Mouse (Mus musculus) lung, adult 2 months (tissue): ENCODE results near the gene Jpt2.

ENCODE experiments used
- CTCF ChIP-seq: fragments of 200-500 bp; IDR thresholded peaks from 2 replicates; pipeline ENCODE4 v1.5.1; 2011; ENCODE audit warnings: mild to moderate bottlenecking, low read length, control low read depth; ENCODE audit not compliant: insufficient read depth
- POLR2A ChIP-seq: fragments of 200-500 bp; IDR thresholded peaks from 2 replicates; pipeline ENCODE4 v1.6.1; 2011; ENCODE audit warnings: low read depth, mild to moderate bottlenecking, control low read depth, low read length, borderline replicate concordance; ENCODE audit errors: extremely low read depth

- TF ChIP-seq POLR2A, result no peak
- no peak for TF ChIP-seq CTCF
Measured at GRCm38 (mm10) chr17:24935666-24936065, 24.8 kb downstream of the Jpt2 start.
